Mouse (Mus musculus) erythroblast, embryonic 14.5 days (primary cell): ENCODE data around the gene Wdr63.

ENCODE experiments used
- GATA1 ChIP-seq: IDR thresholded peaks from 2 replicates; pipeline ENCODE4 v1.6.1; 2012; ENCODE audit warnings: low read length, inconsistent platforms, mixed read lengths
- TAL1 ChIP-seq: IDR thresholded peaks from 3 replicates; pipeline ENCODE4 v1.6.1; 2012; ENCODE audit warnings: low read length, inconsistent platforms, mixed read lengths

- TF ChIP-seq GATA1 (no peak), TAL1 (no peak)
Measured at GRCm38 (mm10) chr3:146110358-146110757, 2.4 kb upstream of the Wdr63 start.
